Mouse (Mus musculus) midbrain, postnatal 0 days (tissue): ENCODE measurements around the gene Gcm1. TPM values are rescaled to one million over a fixed set of nuclear protein-coding genes. Genes with fewer than 3 reads are reported as not detected.

ENCODE experiments used
- ATAC-seq: fragments of 200-750 bp; cut with Nextera tagmentation; 2 replicates; pipeline ENCODE4 v1.8.0; 2017; ENCODE audit warnings: moderate number of reproducible peaks, mild to moderate bottlenecking, moderate TSS enrichment, moderate library complexity; ENCODE audit not compliant: low FRiP score
- DNase-seq: peaks from one replicate; pipeline ENCODE4 v3.0.0-alpha.2; 2015; ENCODE audit warnings: low spot score
- H3K27ac ChIP-seq: fragments of 300-500 bp; sonication (generic); 2 replicates; pipeline ENCODE4 v1.5.1; 2014; ENCODE audit warnings: low read depth, mild to moderate bottlenecking, low read length, mixed read lengths
- H3K27me3 ChIP-seq: fragments of 300-500 bp; sonication (generic); 2 replicates; pipeline ENCODE4 v1.6.1; 2014; ENCODE audit warnings: low read length, control low read depth, mixed read lengths; ENCODE audit not compliant: insufficient read depth
- H3K36me3 ChIP-seq: fragments of 300-500 bp; sonication (generic); 2 replicates; pipeline ENCODE4 v1.6.1; 2014; ENCODE audit warnings: low read length, control low read depth, mixed read lengths; ENCODE audit not compliant: insufficient read depth
- H3K4me1 ChIP-seq: fragments of 300-500 bp; sonication (generic); 2 replicates; pipeline ENCODE4 v1.6.1; 2014; ENCODE audit warnings: mild to moderate bottlenecking, control low read depth, antibody characterized with exemption, low read length, mixed read lengths; ENCODE audit not compliant: insufficient read depth
- H3K4me2 ChIP-seq: fragments of 300-500 bp; sonication (generic); 2 replicates; pipeline ENCODE4 v1.6.1; 2014; ENCODE audit warnings: low read depth, mild to moderate bottlenecking, low read length, mixed read lengths; ENCODE audit not compliant: poor library complexity, severe bottlenecking
- H3K4me3 ChIP-seq: fragments of 300-500 bp; sonication (generic); 2 replicates; pipeline ENCODE4 v1.5.1; 2014; ENCODE audit warnings: low read depth, mild to moderate bottlenecking, low read length, moderate library complexity
- H3K9ac ChIP-seq: fragments of 300-500 bp; sonication (generic); replicated peaks from 2 replicates; pipeline ENCODE4 v1.6.1; 2014; ENCODE audit warnings: mild to moderate bottlenecking, low read length, moderate library complexity, mixed read lengths; ENCODE audit not compliant: poor library complexity, severe bottlenecking
- H3K9me3 ChIP-seq: fragments of 300-500 bp; sonication (generic); 2 replicates; pipeline ENCODE4 v1.6.1; 2016; ENCODE audit warnings: low read length, control low read depth
- CTCF ChIP-seq: IDR thresholded peaks from 2 replicates; pipeline ENCODE4 v1.5.1; 2016; ENCODE audit warnings: antibody characterized with exemption, mild to moderate bottlenecking
- WGBS: fragments of 180-500 bp; shearing (Covaris S2); extraction: QIAGEN DNeasy Blood & Tissue Kit; methylation state at CpG from one replicate; pipeline ENCODE4 v1.1.7; 2014; 5-methylcytosine and 5-hydroxymethylcytosine counted together
- polyA plus RNA-seq: library from polyadenylated mRNA; unstranded; fragments of >200 nt; fragmentation: Nextera tagmentation; extraction: Ambion mirVana; gene quantifications from 2 replicates; pipeline ENCODE4 v1.2.1, GENCODE M21; 2015
- total RNA-seq: library from RNA; depleted of rRNA; stranded (reverse); fragments of >200 nt; gene quantifications from 2 replicates; pipeline ENCODE4 v1.2.3, GENCODE M21; 2014; rRNA removed

The Gcm1 gene
- total and polyA plus RNA-seq, 2 experiments from 2014 or later: not detected

DNA sequence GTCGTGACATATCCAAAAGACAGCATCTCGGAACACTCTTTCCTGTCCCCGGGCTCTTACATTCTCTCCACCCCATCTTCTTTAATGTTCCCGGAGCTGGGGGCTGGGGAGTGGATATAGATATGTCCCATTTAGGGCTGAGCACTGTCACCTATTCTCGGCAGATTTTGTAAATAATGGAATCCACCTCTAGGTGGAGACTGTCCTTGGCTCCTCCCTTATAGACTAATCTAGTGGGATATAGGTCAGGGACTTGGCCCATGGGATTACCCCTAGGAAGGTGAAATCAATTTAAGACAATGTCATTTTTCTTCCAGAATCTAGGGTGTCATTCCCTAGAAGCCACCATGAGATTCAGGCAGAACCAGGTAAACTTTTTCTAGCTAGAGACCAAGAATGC is 57.9 kb downstream of the Gcm1 start:
- peaks cover 10% of the 10 kb centered on the region for H3K4me1 ChIP-seq
- H3K27ac ChIP-seq: no peak overlapping the region
- peak overlapping the region; percentile 69 for H3K4me2 ChIP-seq
- H3K4me3 ChIP-seq: peak overlapping the region; percentile 79
- H3K9ac ChIP-seq: no peak overlapping the region
- DNase-seq (no peak), ATAC-seq (no peak)
- H3K27me3 ChIP-seq: no peaks in the 10 kb centered on the region
- no peaks in the 10 kb centered on the region for H3K9me3 ChIP-seq
- TF ChIP-seq CTCF: peak; percentile 54
- H3K36me3 ChIP-seq: no peaks in the 10 kb centered on the region
- 46% methylated on average over 5 of the region's 5 CpGs for WGBS

DNA sequence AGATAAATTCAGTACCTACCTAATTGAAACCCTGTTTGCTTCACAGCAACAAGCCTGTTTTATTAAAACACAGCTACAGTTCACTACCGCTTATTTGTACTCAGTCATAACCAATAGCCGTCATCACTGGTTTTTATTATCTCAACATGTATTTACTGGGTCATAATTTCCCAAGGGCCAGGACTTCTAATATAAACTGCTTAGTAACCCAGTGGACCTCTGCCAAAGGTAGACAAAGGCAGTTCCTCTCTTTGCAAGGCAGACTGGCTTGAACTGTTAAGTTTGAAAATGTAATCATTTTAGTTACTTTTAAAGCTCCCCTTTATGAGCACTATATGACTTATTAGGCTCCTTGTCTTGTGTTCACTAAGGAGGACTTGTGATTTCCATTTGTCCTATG is 59.7 kb downstream of the Gcm1 start:
- H3K36me3 ChIP-seq: no peaks in the 10 kb centered on the region
- no peaks in the 10 kb centered on the region for H3K9me3 ChIP-seq
- DNase-seq (no peak), ATAC-seq (no peak)
- peaks cover 18% of the 10 kb centered on the region for H3K4me1 ChIP-seq
- no peak overlapping the region for H3K4me3 ChIP-seq
- no peak overlapping the region for H3K9ac ChIP-seq
- 91% methylated on average over 2 of the region's 2 CpGs for WGBS
- H3K4me2 ChIP-seq: no peak overlapping the region
- H3K27ac ChIP-seq: no peak overlapping the region
- TF ChIP-seq CTCF: no peak
- no peaks in the 10 kb centered on the region for H3K27me3 ChIP-seq

- ATAC-seq (peak; percentile 77), DNase-seq (peak; percentile 94)
- Histone ChIP-seq H3K27me3 (no peaks in the 10 kb centered on the region), H3K9me3 (no peaks in the 10 kb centered on the region), H3K4me3 (peak overlapping the region; percentile 68), H3K4me2 (peak overlapping the region; percentile 52), H3K36me3 (no peaks in the 10 kb centered on the region), H3K27ac (peak overlapping the region; percentile 91), H3K9ac (peak overlapping the region; percentile 86), H3K4me1 (peaks cover 14% of the 10 kb centered on the region)
- peak; percentile 98 for TF ChIP-seq CTCF
- 1% methylated on average over 47 of the region's 47 CpGs for WGBS
Measured at GRCm38 (mm10) chr9:78112770-78113537, 61.2 kb downstream of the Gcm1 start.

DNA sequence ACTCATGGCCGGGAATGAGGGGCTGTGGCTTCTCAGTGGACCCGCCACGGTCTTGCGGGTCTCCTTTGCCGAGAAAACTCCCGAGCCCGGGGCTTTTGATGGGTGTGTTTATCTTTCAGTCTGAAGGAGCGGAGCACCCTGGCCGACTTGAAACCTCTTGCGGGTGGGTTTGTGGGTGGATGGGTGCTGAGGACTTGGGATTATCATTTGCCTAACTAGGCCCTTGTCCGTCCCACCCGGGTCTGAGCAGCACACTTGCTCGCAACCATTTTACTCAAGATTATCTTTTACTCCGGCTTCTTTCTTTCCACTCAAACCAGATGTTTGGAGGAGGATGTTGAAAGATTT is 61.8 kb downstream of the Gcm1 start:
- Histone ChIP-seq H3K4me3 (peak overlapping the region; percentile 68), H3K9ac (peak overlapping the region; percentile 86), H3K36me3 (no peaks in the 10 kb centered on the region), H3K4me2 (peak overlapping the region; percentile 52), H3K27ac (peak overlapping the region; percentile 91), H3K4me1 (peaks cover 14% of the 10 kb centered on the region), H3K9me3 (no peaks in the 10 kb centered on the region), H3K27me3 (no peaks in the 10 kb centered on the region)
- DNase-seq (peak; percentile 27), ATAC-seq (peak; percentile 15; the same call in 1 of the 2 replicates)
- WGBS: 0% methylated on average over 14 of the region's 14 CpGs
- no peak for TF ChIP-seq CTCF

Other genes with a start within 250 kb of the Gcm1 start
- gene Elovl5, start 134.6 kb upstream of the Gcm1 start, total RNA-seq: 79.4 and 80.0 TPM in 2 replicates
- 58.4 and 59.2 TPM in 2 replicates for gene Elovl5, start 134.6 kb upstream of the Gcm1 start, polyA plus RNA-seq
- 94.6 and 115 TPM in 2 replicates for gene Fbxo9, start 57.1 kb downstream of the Gcm1 start, total RNA-seq
- gene Fbxo9, start 57.1 kb downstream of the Gcm1 start, polyA plus RNA-seq: 84.8 and 89.9 TPM in 2 replicates
- gene Ick, start 57.3 kb downstream of the Gcm1 start, total RNA-seq: 52.2 and 56.0 TPM in 2 replicates
- gene Ick, start 57.3 kb downstream of the Gcm1 start, polyA plus RNA-seq: 31.3 and 34.6 TPM in 2 replicates
- gene Gsta4, start 130.8 kb downstream of the Gcm1 start, total RNA-seq: 12.9 and 17.1 TPM in 2 replicates
- 25.1 and 28.2 TPM in 2 replicates for gene Gsta4, start 130.8 kb downstream of the Gcm1 start, polyA plus RNA-seq
- gene Gsta1, start 178.7 kb downstream of the Gcm1 start, total RNA-seq: not detected in 2 replicates
- not detected in 2 replicates for gene Gsta1, start 178.7 kb downstream of the Gcm1 start, polyA plus RNA-seq
- gene Gm3776, start 205.2 kb downstream of the Gcm1 start, total RNA-seq: not detected in 2 replicates
- gene Gm3776, start 205.2 kb downstream of the Gcm1 start, polyA plus RNA-seq: not detected in 2 replicates
- gene Gm10639, start 238.0 kb downstream of the Gcm1 start, total RNA-seq: not detected in 2 replicates
- gene Gm10639, start 238.0 kb downstream of the Gcm1 start, polyA plus RNA-seq: not detected in 2 replicates